Mouse (Mus musculus) kidney, adult 2 months (tissue): ENCODE data around the gene Tgm2.

ENCODE experiments used
- CTCF ChIP-seq: fragments of 200-500 bp; conservative IDR thresholded peaks from 2 replicates; pipeline ENCODE4 v1.5.1; 2011; ENCODE audit warnings: low read depth, mild to moderate bottlenecking, control low read depth, low read length, moderate library complexity, mixed read lengths; ENCODE audit not compliant: insufficient read depth, insufficient read length
- POLR2A ChIP-seq: fragments of 200-500 bp; IDR thresholded peaks from one replicate; pipeline ENCODE4 v1.6.1; 2011; ENCODE audit warnings: low read depth, low read length, control low read depth

- TF ChIP-seq POLR2A (no peak), CTCF (no peak)
Measured at GRCm38 (mm10) chr2:158157654-158158053, 11.4 kb upstream of the Tgm2 start.
